Mouse (Mus musculus): ENCODE data around the gene Arpp19.

The Arpp19 gene

GRCm38 (mm10) chr9:75100157-75100781 lies 62.9 kb downstream of the Arpp19 start:
- no peak for DNase-seq (ENCODE audit: low read depth, low spot score)

DNA sequence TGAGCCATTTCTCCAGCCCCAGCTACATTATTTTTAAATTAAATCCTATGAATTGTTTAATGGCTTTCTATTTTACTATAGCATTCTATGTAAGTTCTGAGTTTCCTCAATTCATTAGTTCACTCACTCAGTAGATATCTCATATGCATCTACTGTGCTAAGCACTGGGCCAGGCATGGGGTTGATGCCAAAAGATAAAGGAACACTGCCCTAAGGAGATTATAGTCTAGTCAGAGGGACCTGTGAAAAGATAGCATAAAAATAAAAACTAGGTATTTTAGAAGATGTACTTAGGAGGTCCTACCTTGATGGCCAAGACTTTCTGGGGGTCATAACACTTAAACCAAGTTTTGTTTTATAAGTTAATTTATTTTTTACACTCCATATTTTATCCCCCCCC lies 64.7 kb downstream of the Arpp19 start:
- DNase-seq (ENCODE audit: low read depth, low spot score), result no peak

Measured in skeletal muscle tissue, adult 2 months (tissue).